Mouse (Mus musculus): ENCODE data around the gene Fam19a1. TPM values are rescaled to one million over a fixed set of nuclear protein-coding genes. Genes with fewer than 3 reads are reported as not detected.

The Fam19a1 gene
- polyA plus RNA-seq, 1 experiment, result not detected

DNA sequence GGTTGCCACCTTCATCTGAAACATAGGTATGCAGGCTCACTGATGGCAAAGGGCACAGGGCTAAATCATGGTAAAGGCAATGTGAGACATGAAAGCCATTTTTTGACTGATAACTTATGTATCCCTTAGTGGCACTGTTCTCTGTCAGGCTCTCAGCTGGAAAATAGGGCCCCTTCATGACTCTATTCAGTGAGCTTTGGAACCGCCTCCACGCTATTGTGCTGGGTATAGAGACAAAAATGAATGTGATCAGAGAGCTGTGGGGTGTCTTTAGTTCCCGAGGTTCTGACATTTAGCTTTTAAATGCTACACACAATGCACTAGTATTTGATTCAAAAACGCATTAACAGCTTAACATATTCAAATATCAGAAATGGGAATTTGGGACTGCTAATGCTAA lies 171.6 kb downstream of the Fam19a1 start:
- Histone ChIP-seq H3K36me3 (ENCODE audit: control insufficient read depth) (no peaks in the 10 kb centered on the region), H3K9me3 (ENCODE audit: control insufficient read depth, low read length) (no peaks in the 10 kb centered on the region; the same call in 1 of the 2 replicates), H3K4me1 (ENCODE audit: control insufficient read depth) (no peaks in the 10 kb centered on the region), H3K4me3 (replicated peaks) (no peak overlapping the region), H3K27me3 (ENCODE audit: control insufficient read depth) (no peaks in the 10 kb centered on the region)
- no peak for TF ChIP-seq GATA1 (IDR thresholded peaks at IDR 0.05; ENCODE audit: low read length)
- TF ChIP-seq TAL1 (IDR thresholded peaks at IDR 0.05; ENCODE audit: low read length), result no peak

DNA sequence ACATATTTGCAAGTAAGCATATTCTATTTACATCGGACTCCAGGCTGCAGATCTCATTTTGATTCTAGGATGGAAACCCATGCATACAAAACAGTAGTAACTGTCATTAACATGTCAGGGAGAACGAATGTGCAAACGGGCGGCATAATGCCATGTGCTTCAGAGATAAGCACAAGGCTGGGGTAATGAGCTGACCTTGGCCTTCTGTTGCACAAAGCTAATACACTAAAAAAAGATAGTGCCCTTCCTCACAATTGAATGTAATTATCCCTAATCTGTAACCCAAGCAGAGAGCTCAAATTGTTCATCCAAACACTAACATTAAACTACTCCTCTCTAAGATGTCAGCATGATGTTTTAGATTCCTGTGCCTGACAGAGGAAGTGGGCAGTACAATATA lies 173.3 kb downstream of the Fam19a1 start:
- no peak for TF ChIP-seq GATA1 (IDR thresholded peaks at IDR 0.05; ENCODE audit: low read length)
- no peak for TF ChIP-seq TAL1 (IDR thresholded peaks at IDR 0.05; ENCODE audit: low read length)
- Histone ChIP-seq H3K27me3 (ENCODE audit: control insufficient read depth) (no peaks in the 10 kb centered on the region), H3K4me1 (ENCODE audit: control insufficient read depth) (no peaks in the 10 kb centered on the region), H3K4me3 (replicated peaks) (no peak overlapping the region), H3K36me3 (ENCODE audit: control insufficient read depth) (no peaks in the 10 kb centered on the region), H3K9me3 (ENCODE audit: control insufficient read depth, low read length) (no peaks in the 10 kb centered on the region; the same call in 1 of the 2 replicates)

DNA sequence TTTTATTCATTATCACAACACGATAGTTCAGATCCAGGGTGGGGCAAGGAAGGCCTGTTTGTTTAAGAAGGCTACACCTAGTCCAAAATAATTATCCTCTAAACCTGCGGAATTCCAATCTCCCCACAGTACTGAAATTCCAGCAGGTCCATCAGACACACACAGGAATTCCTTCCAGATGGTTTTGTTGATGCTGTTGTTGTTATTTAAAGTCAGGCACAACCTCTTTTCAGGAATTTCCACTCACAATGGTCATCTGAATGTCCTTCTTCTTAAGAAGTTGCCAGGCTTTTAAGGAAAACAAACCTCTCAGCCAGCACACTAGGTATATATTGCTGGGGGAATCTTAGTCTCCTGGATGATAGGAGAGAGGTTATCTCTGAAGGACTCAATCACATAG lies 174.4 kb downstream of the Fam19a1 start:
- H3K27me3 ChIP-seq (ENCODE audit: control insufficient read depth), result no peaks in the 10 kb centered on the region
- H3K4me3 ChIP-seq (replicated peaks), result no peak overlapping the region
- H3K36me3 ChIP-seq (ENCODE audit: control insufficient read depth), result no peaks in the 10 kb centered on the region
- no peak for TF ChIP-seq GATA1 (IDR thresholded peaks at IDR 0.05; ENCODE audit: low read length)
- no peak for TF ChIP-seq TAL1 (IDR thresholded peaks at IDR 0.05; ENCODE audit: low read length)
- no peaks in the 10 kb centered on the region; the same call in 1 of the 2 replicates for H3K9me3 ChIP-seq (ENCODE audit: control insufficient read depth, low read length)
- H3K4me1 ChIP-seq (ENCODE audit: control insufficient read depth), result no peaks in the 10 kb centered on the region

DNA sequence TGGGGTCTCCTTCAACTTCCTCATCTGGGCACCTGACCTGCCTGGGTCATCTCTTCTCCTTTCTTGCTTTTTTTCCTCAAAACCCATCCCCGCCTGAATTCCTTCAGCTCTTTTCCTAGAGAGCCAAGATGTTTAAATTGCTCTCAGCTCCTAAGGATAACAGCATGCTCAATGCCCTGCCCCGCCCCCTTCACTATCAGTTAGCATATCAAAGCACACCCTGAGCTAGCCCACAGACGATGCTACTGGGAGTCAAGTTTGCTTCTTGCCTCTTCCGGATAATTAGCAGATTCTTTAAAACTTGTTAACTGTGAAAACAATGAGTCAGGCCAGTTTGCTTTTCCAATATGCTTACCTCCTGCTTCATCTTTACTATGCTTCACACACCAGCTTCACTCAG lies 176.7 kb downstream of the Fam19a1 start:
- no peak for TF ChIP-seq GATA1 (IDR thresholded peaks at IDR 0.05; ENCODE audit: low read length)
- TF ChIP-seq TAL1 (IDR thresholded peaks at IDR 0.05; ENCODE audit: low read length), result no peak
- Histone ChIP-seq H3K27me3 (ENCODE audit: control insufficient read depth) (no peaks in the 10 kb centered on the region), H3K4me3 (replicated peaks) (no peak overlapping the region)

DNA sequence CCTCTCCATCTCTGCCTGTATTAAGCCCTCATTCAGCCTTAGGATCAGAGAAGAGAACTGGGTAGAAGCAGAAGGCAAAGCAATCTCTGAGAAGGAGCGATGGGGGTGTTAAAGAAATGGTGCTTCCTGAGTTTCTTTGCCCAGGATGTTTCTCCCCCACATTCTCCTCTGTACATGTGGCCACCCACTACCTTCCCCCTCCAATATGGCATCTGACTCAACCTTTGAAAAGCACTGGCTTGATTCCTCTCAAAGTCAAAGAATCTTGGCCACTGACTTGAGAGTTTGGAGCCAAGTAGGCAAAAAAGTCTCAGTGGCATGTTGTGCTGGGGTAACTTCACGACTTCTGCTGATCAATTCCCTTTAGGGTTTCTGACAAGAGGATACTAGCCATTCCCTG lies 234.5 kb downstream of the Fam19a1 start:
- no peaks in the 10 kb centered on the region for H3K27me3 ChIP-seq (ENCODE audit: control insufficient read depth)
- no peaks in the 10 kb centered on the region for H3K4me1 ChIP-seq (ENCODE audit: control insufficient read depth)
- no peak overlapping the region for H3K4me3 ChIP-seq (replicated peaks)
- no peaks in the 10 kb centered on the region for H3K9me3 ChIP-seq (ENCODE audit: control insufficient read depth, low read length)
- TF ChIP-seq TAL1 (IDR thresholded peaks at IDR 0.05; ENCODE audit: low read length) (no peak), GATA1 (IDR thresholded peaks at IDR 0.05; ENCODE audit: low read length) (no peak)
- H3K36me3 ChIP-seq (ENCODE audit: control insufficient read depth), result no peaks in the 10 kb centered on the region

More for the DNA sequence above, 176.7 kb downstream of the Fam19a1 start:
- Histone ChIP-seq H3K4me1 (ENCODE audit: control insufficient read depth) (no peaks in the 10 kb centered on the region), H3K9me3 (ENCODE audit: control insufficient read depth, low read length) (no peaks in the 10 kb centered on the region; the same call in 1 of the 2 replicates), H3K36me3 (ENCODE audit: control insufficient read depth) (no peaks in the 10 kb centered on the region)

DNA sequence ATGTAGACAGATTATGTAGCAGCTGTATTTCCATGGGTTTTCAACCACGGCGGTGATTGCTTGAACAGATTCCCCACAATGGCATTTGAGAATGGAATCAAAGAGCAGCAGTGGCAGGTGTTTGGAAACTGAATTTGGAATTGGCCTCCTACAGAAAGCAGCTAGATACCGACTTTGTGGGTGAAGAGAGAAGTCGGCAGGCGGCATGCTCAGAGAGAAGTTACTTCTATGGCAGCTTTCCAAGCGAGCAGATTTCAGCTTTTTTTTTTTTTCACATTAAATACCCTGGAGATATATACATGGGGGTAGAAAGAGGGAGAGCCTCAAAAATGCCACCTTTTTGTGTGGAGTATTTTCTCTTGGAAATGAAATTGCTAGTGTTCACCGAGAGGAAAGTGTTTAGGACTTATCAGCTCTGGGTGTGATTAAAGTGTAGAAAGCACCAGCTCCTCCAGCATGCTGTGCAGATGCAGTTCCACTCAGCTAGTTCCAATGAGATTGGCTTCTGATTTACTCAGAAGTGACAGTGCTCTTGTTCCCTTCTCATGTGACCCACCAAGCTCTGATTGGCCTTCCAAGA lies 236.6 kb downstream of the Fam19a1 start:
- no peaks in the 10 kb centered on the region for H3K36me3 ChIP-seq (ENCODE audit: control insufficient read depth)
- TF ChIP-seq GATA1 (IDR thresholded peaks at IDR 0.05; ENCODE audit: low read length) (no peak), TAL1 (IDR thresholded peaks at IDR 0.05; ENCODE audit: low read length) (no peak)
- H3K4me1 ChIP-seq (ENCODE audit: control insufficient read depth), result no peaks in the 10 kb centered on the region
- no peak overlapping the region for H3K4me3 ChIP-seq (replicated peaks)
- H3K27me3 ChIP-seq (ENCODE audit: control insufficient read depth), result no peaks in the 10 kb centered on the region
- no peaks in the 10 kb centered on the region for H3K9me3 ChIP-seq (ENCODE audit: control insufficient read depth, low read length)

DNA sequence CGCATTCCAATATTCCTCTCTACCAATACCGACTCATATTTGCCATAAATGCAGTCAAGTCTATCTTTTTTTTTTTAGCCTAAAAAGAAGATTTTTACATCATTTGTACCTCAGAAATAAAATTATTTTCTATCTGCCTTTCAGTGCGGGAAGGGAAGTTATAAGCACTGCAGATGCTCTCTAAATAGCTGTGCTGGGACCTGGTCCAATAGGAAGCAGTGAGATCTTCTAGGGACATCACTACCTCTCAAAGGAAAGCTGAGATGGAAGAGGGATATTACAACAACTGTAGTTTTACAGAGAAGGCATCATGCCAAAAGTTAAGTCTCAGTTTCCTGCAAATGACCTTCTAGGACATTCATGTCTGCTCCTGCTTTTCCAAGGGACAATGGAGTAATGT lies 256.6 kb downstream of the Fam19a1 start:
- TF ChIP-seq GATA1 (IDR thresholded peaks at IDR 0.05; ENCODE audit: low read length) (no peak), TAL1 (IDR thresholded peaks at IDR 0.05; ENCODE audit: low read length) (no peak)
- Histone ChIP-seq H3K9me3 (ENCODE audit: control insufficient read depth, low read length) (0 out of 2 replicates have a peak, but pooled peaks cover 2% of the 10 kb centered on the region), H3K4me3 (replicated peaks) (no peak overlapping the region), H3K27me3 (ENCODE audit: control insufficient read depth) (no peaks in the 10 kb centered on the region), H3K36me3 (ENCODE audit: control insufficient read depth) (no peaks in the 10 kb centered on the region), H3K4me1 (ENCODE audit: control insufficient read depth) (no peaks in the 10 kb centered on the region)

DNA sequence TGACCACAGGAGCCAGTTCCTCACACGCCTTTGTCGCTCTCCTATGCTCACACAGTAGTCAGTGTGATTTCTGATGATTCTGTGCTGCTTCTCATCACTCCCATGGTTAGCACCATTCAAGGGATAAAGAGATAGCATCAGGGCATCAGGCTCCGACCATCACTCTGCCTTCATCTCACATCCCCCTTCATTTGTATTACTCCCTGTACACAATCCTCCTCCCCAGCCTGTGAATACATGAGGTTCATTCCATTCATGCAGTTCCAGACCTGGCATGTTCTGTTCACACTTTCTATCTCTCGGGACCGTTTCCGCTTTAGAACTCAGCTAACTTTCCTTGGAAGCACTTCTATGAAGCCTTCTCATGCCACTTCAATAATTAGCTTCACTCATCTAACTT lies 259.9 kb downstream of the Fam19a1 start:
- TF ChIP-seq TAL1 (IDR thresholded peaks at IDR 0.05; ENCODE audit: low read length) (no peak), GATA1 (IDR thresholded peaks at IDR 0.05; ENCODE audit: low read length) (no peak)
- H3K36me3 ChIP-seq (ENCODE audit: control insufficient read depth), result no peaks in the 10 kb centered on the region
- H3K9me3 ChIP-seq (ENCODE audit: control insufficient read depth, low read length), result 0 out of 2 replicates have a peak, but pooled peaks cover 2% of the 10 kb centered on the region

DNA sequence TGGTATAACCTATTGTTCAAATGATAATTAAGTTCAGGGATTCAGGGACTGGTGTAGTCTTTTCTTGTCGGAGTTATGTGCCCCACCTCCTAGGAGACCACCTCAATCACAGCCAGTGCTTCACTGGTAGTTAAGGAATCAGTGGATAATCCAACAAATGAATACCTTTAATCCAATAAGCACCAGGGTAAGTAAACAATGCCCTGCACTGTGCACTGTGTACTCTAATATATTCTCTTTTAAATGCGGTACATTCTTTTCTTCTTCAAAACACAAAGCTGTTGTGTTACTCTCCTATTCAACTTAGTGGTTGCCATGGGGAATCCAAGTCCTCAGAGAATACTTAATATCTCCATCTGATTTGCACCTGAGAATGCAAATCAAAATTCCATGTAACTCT lies 260.3 kb downstream of the Fam19a1 start:
- Histone ChIP-seq H3K9me3 (ENCODE audit: control insufficient read depth, low read length) (0 out of 2 replicates have a peak, but pooled peaks cover 2% of the 10 kb centered on the region), H3K4me3 (replicated peaks) (no peak overlapping the region), H3K4me1 (ENCODE audit: control insufficient read depth) (no peaks in the 10 kb centered on the region), H3K36me3 (ENCODE audit: control insufficient read depth) (no peaks in the 10 kb centered on the region), H3K27me3 (ENCODE audit: control insufficient read depth) (no peaks in the 10 kb centered on the region)
- TF ChIP-seq TAL1 (IDR thresholded peaks at IDR 0.05; ENCODE audit: low read length) (no peak), GATA1 (IDR thresholded peaks at IDR 0.05; ENCODE audit: low read length) (no peak)

More for the DNA sequence above, 259.9 kb downstream of the Fam19a1 start:
- Histone ChIP-seq H3K27me3 (ENCODE audit: control insufficient read depth) (no peaks in the 10 kb centered on the region), H3K4me3 (replicated peaks) (no peak overlapping the region), H3K4me1 (ENCODE audit: control insufficient read depth) (no peaks in the 10 kb centered on the region)

DNA sequence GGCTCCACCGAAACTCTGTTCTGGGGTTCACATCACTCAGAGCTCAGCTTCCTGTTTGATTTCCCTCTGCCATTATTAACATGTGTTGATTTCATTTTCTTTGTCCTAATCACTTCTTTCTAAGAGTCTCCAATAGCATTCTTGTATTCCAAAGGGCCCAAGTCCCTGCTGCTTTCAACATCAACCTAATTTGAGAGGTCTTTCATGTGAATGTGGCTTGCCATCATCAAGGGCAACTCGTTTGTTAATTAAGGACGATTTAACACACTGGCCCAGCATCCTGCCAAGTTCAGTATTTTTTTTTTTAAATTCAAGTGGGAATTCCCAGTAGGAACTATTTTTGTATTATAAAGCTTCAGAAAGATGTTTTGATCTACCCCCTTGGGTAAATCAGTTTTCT lies 263.8 kb downstream of the Fam19a1 start:
- Histone ChIP-seq H3K27me3 (ENCODE audit: control insufficient read depth) (no peaks in the 10 kb centered on the region), H3K36me3 (ENCODE audit: control insufficient read depth) (no peaks in the 10 kb centered on the region), H3K4me3 (replicated peaks) (no peak overlapping the region), H3K9me3 (ENCODE audit: control insufficient read depth, low read length) (0 out of 2 replicates have a peak, but pooled peaks cover 2% of the 10 kb centered on the region), H3K4me1 (ENCODE audit: control insufficient read depth) (no peaks in the 10 kb centered on the region)
- TF ChIP-seq GATA1 (IDR thresholded peaks at IDR 0.05; ENCODE audit: low read length), result no peak
- TF ChIP-seq TAL1 (IDR thresholded peaks at IDR 0.05; ENCODE audit: low read length), result no peak
